Comparison of ENCODE assay signal across 9 mouse cellular contexts in the genomic region with DNA sequence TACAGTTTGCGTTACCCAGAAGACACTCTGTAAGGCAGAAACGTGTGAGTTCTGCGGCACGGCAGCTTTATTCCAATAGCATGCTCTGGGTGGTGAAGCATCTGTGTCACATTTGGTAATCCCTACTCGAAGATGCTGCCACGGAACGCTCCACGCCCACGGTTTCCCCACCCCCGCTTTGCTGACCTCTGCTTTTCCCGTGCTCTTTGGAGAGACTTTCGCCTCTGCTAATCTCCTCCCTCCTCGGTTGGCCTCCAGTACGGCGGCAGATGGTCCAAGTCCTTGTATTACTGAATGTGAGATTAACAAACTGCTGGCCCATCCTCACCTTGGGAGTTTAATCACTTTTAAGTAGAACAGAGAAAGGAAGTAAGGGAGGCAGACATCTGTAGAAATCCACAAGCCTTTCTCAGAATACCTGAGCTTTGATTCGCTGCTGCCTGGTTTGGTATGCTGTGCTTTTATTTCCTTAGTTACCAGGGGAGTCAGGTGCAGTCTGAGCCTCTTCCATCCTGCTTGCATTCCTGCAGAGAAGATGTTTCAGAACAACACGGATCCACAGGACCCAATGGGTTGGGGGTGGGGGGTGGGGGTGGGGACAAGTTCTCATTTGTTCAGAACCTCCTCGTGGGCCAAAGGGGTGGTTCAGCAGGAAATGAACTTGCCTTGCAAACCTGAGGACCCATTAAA.
DNase-seq lines count a peak whose midpoint lies in the region; ATAC-seq and TF ChIP-seq lines count a peak whose summit lies in the region.
"Had no signal": no experiment of that assay in that cellular context is flagged by ENCODE, and none has a peak within 500 bp of the region (broad histone marks: within the 10 kb centered on the region; RNA-seq: fewer than 3 reads in every experiment).

No protein-coding gene starts in this region.

- no peaks in the 10 kb centered on the region for H3K9me3 ChIP-seq in forebrain, embryonic 14.5 days (replicated peaks; ENCODE audit: control insufficient read depth, low read length)
- H3K9me3 ChIP-seq: limb, embryonic 15.5 days had no signal

- ATAC-seq in cerebellum, adult (ENCODE audit: insufficient number of reproducible peaks, low FRiP score, low TSS enrichment): peak; percentile 81
- 0 out of 2 replicates have a peak, but pooled peaks have one; percentile 21 for ATAC-seq in forebrain, embryonic 14.5 days
- ATAC-seq in inflammation-experienced regulatory T-cells, adult 6 months: peak; percentile 90

- WGBS in forebrain, embryonic 14.5 days: 20% methylated on average over 18 of the region's 18 CpGs

- H3K9ac ChIP-seq in forebrain, embryonic 14.5 days (ENCODE audit: low read length): peak overlapping the region; percentile 13; the same call in 1 of the 2 replicates
- H3K9ac ChIP-seq: limb, embryonic 15.5 days had no signal

- no peaks in the 10 kb centered on the region for H3K36me3 ChIP-seq in forebrain, embryonic 14.5 days (ENCODE audit: control insufficient read depth, insufficient read depth, low read length)
- H3K36me3 ChIP-seq: limb, embryonic 15.5 days had no signal

- peaks cover 66% of the 10 kb centered on the region for H3K4me1 ChIP-seq in forebrain, embryonic 14.5 days (ENCODE audit: control insufficient read depth, insufficient read depth, low read length)

- peak; percentile 60 for DNase-seq in gastrocnemius, adult 2 months
- no peak for DNase-seq in gastrocnemius, postnatal 4 days (ENCODE audit: low spot score in 2 of 2)
- DNase-seq in forebrain, embryonic 14.5 days (ENCODE audit: low spot score): peak; percentile 43
- peak; percentile 41 for DNase-seq in skeletal muscle tissue, adult 2 months (ENCODE audit: low read depth, low spot score)
- no peak for DNase-seq in adrenal gland, adult 18-20 months (ENCODE audit: low spot score in 2 of 2)
- DNase-seq in yolk sac, embryonic 10.5 days (ENCODE audit: low spot score): no peak

- H3K4me2 ChIP-seq in forebrain, embryonic 14.5 days (ENCODE audit: low read length): peak overlapping the region; percentile 4; the same call in 1 of the 2 replicates
- H3K4me2 ChIP-seq: limb, embryonic 15.5 days had no signal

- H3K27ac ChIP-seq in gastrocnemius, adult 2 months: no peak overlapping the region
- peak overlapping the region; percentile 52 for H3K27ac ChIP-seq in forebrain, embryonic 14.5 days (ENCODE audit: low read depth, low read length)
- H3K27ac ChIP-seq: limb, embryonic 15.5 days had no signal

- no peaks in the 10 kb centered on the region for H3K27me3 ChIP-seq in forebrain, embryonic 14.5 days (replicated peaks; ENCODE audit: control insufficient read depth, insufficient read depth, low read length)
- H3K27me3 ChIP-seq: limb, embryonic 15.5 days had no signal

- intact Hi-C loops in gastrocnemius, adult 2 months (cut with DNase I): no loop called here

- no peak for TF ChIP-seq CTCF in gastrocnemius, adult 2 months (IDR thresholded peaks at IDR 0.05)

- H3K4me3 ChIP-seq in gastrocnemius, adult 2 months: no peak overlapping the region
- H3K4me3 ChIP-seq in forebrain, embryonic 14.5 days (ENCODE audit: low read depth, low read length): no peak overlapping the region
- H3K4me3 ChIP-seq: limb, embryonic 15.5 days had no signal

Comparison
In these comparisons a context has a peak if more than half of its experiments do, and no peak if none do; other contexts are left out.
1. DNase-seq: peak in gastrocnemius, adult 2 months (single experiment), forebrain, embryonic 14.5 days (single experiment) and skeletal muscle tissue, adult 2 months (single experiment); none in gastrocnemius, postnatal 4 days (0 of 2), adrenal gland, adult 18-20 months (0 of 2) and yolk sac, embryonic 10.5 days (single experiment).
2. ATAC-seq: peak in every context shown above with its lines; median percentile 90 in inflammation-experienced regulatory T-cells, adult 6 months; 81 in cerebellum, adult; 21 in forebrain, embryonic 14.5 days.